Mouse (Mus musculus) lung, embryonic 16.5 days (tissue): ENCODE measurements around the gene Camkmt. TPM values are rescaled to one million over a fixed set of nuclear protein-coding genes. Genes with fewer than 3 reads are reported as not detected.

Experiments
- ATAC-seq: fragments of 200-750 bp; cut with Nextera tagmentation; 2 replicates; pipeline ENCODE4 v1.8.0; 2017; ENCODE audit warnings: low read depth, mild to moderate bottlenecking, moderate library complexity
- H3K27ac ChIP-seq: fragments of 300-500 bp; sonication (generic); 2 replicates; pipeline ENCODE4 v1.5.1; 2014; ENCODE audit warnings: mild to moderate bottlenecking, control low read depth, low read length
- H3K27me3 ChIP-seq: fragments of 300-500 bp; sonication (generic); 2 replicates; pipeline ENCODE4 v1.6.1; 2014; ENCODE audit warnings: low read depth, low read length, mixed read lengths; ENCODE audit not compliant: control insufficient read depth, insufficient read depth
- H3K36me3 ChIP-seq: fragments of 300-500 bp; sonication (generic); 2 replicates; pipeline ENCODE4 v1.6.1; 2014; ENCODE audit warnings: low read length; ENCODE audit not compliant: control insufficient read depth, insufficient read depth
- H3K4me1 ChIP-seq: fragments of 300-500 bp; sonication (generic); replicated peaks from 2 replicates; pipeline ENCODE4 v1.6.1; 2014; ENCODE audit warnings: low read length, mixed read lengths; ENCODE audit not compliant: control insufficient read depth, insufficient read depth
- H3K4me2 ChIP-seq: fragments of 300-500 bp; sonication (generic); 2 replicates; pipeline ENCODE4 v1.6.1; 2014; ENCODE audit warnings: low read depth, low read length, control low read depth
- H3K4me3 ChIP-seq: fragments of 300-500 bp; sonication (generic); 2 replicates; pipeline ENCODE4 v1.5.1; 2014; ENCODE audit warnings: mild to moderate bottlenecking, low read length, control low read depth
- H3K9ac ChIP-seq: fragments of 300-500 bp; sonication (generic); 2 replicates; pipeline ENCODE4 v1.6.1; 2014; ENCODE audit warnings: low read length, control low read depth
- H3K9me3 ChIP-seq: fragments of 300-500 bp; sonication (generic); 2 replicates; pipeline ENCODE4 v1.6.1; 2016; ENCODE audit warnings: low read length; ENCODE audit not compliant: control insufficient read depth
- WGBS: fragments of 180-500 bp; shearing (Covaris S2); extraction: QIAGEN DNeasy Blood & Tissue Kit; methylation state at CpG from one replicate; pipeline ENCODE4 v1.1.7; 2014; 5-methylcytosine and 5-hydroxymethylcytosine counted together
- polyA plus RNA-seq: library from polyadenylated mRNA; unstranded; fragments of >200 nt; fragmentation: Nextera tagmentation; extraction: Ambion mirVana; gene quantifications from 2 replicates; pipeline ENCODE4 v1.2.1, GENCODE M21; 2015

The Camkmt gene
- polyA plus RNA-seq, 1 experiment from 2014 or later = 10.9 TPM

DNA sequence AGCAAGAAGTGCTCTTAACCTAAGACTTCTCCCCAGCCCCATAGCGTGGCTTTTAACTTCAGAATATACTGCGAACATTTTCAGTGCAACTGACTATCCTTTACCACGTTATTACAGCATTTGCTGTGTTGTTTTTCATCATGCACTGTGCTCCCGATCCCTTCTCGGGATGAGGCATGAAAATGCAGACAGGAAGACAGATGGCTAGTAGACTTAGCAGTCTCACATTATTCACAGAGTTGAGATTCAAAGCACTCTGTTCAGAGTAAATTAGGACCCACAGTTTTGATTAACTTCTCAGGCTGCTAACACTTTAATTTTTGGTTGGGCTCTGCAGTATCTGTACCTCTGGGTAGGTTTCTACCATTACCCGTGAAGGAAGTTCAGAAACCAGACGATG, 189.4 kb downstream of the Camkmt start:
- H3K9ac ChIP-seq = no peak overlapping the region
- H3K27me3 ChIP-seq = no peaks in the 10 kb centered on the region
- ATAC-seq = no peak
- H3K4me3 ChIP-seq = no peak overlapping the region
- H3K36me3 ChIP-seq = no peaks in the 10 kb centered on the region
- no peak overlapping the region for H3K27ac ChIP-seq
- WGBS = 75% methylated on average over 7 of the region's 7 CpGs
- no peaks in the 10 kb centered on the region for H3K9me3 ChIP-seq
- no peak overlapping the region for H3K4me2 ChIP-seq
- no peaks in the 10 kb centered on the region for H3K4me1 ChIP-seq

DNA sequence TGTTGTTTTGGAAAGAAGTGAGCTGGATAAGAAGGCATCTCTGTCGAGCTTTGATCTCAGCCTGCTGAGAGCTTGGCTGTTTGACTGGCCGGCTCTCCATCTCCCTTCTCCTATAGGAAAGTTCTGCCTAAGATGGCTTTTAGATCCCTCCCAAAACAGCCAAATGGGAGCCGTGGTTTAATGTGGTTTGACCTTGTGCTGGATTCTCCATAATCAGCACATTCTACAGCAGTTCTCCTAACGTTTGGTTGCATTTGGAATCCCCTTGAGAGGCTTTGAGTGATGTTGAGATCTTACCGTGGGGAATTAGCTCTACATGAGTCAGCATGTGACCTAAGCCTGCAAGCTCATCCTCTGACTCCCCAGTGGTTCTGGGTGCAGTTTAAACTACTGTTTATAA, 192.1 kb downstream of the Camkmt start:
- H3K9me3 ChIP-seq = no peaks in the 10 kb centered on the region
- no peak overlapping the region for H3K27ac ChIP-seq
- no peak overlapping the region for H3K4me3 ChIP-seq
- no peak overlapping the region for H3K4me2 ChIP-seq
- no peaks in the 10 kb centered on the region for H3K36me3 ChIP-seq
- WGBS = 43% methylated on average over 5 of the region's 5 CpGs
- no peak overlapping the region for H3K9ac ChIP-seq
- H3K4me1 ChIP-seq = no peaks in the 10 kb centered on the region
- H3K27me3 ChIP-seq = no peaks in the 10 kb centered on the region
- no peak for ATAC-seq

DNA sequence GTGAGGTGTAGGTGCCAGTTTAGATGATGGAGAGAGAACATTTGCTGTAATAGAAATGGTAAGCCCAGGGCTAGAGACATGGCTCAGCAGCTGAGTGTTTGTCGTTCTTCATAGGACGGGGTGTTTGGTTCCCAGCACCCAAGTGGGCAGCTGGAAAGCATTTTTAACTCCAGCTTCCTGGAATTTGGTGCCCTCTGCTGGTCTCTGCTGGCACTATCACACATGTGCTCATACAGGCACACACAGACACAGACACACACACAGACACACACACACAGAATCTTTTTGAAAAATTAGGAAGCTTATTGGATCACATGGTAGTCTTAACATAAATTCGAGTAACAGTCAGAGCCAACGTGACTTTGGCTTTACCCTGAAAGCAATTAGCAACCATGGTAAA, 200.8 kb downstream of the Camkmt start:
- 88% methylated on average over 4 of the region's 4 CpGs for WGBS
- Histone ChIP-seq H3K9ac (no peak overlapping the region), H3K36me3 (no peaks in the 10 kb centered on the region), H3K9me3 (peaks cover 4% of the 10 kb centered on the region; the same call in 1 of the 2 replicates), H3K4me2 (no peak overlapping the region), H3K27ac (no peak overlapping the region), H3K4me1 (no peaks in the 10 kb centered on the region), H3K27me3 (no peaks in the 10 kb centered on the region), H3K4me3 (no peak overlapping the region)
- ATAC-seq = no peak

DNA sequence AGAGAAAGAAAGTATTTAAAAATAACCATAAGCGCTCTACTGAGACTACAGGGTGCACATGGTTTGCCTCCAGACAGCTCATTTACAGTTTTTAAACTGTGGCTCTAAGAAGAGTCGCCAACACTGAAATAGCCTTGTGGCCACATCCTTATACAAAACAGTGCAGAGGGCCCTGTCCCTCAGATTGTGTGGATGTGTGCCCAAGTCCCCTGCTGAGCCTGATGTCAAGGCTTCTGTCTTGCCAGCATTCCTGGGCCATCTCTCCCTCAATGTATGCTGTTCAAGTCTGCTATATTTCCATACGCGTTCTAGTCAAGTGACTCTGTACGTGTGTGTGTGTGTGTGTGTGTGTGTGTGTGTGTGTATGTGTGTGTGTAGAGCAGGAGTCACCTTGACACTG, 201.2 kb downstream of the Camkmt start:
- H3K9ac ChIP-seq = no peak overlapping the region
- no peak overlapping the region for H3K4me3 ChIP-seq
- no peaks in the 10 kb centered on the region for H3K36me3 ChIP-seq
- peaks cover 4% of the 10 kb centered on the region; the same call in 1 of the 2 replicates for H3K9me3 ChIP-seq
- 87% methylated on average over 5 of the region's 5 CpGs for WGBS
- H3K4me1 ChIP-seq = no peaks in the 10 kb centered on the region
- H3K4me2 ChIP-seq = no peak overlapping the region
- no peak overlapping the region for H3K27ac ChIP-seq
- no peaks in the 10 kb centered on the region for H3K27me3 ChIP-seq
- no peak for ATAC-seq

DNA sequence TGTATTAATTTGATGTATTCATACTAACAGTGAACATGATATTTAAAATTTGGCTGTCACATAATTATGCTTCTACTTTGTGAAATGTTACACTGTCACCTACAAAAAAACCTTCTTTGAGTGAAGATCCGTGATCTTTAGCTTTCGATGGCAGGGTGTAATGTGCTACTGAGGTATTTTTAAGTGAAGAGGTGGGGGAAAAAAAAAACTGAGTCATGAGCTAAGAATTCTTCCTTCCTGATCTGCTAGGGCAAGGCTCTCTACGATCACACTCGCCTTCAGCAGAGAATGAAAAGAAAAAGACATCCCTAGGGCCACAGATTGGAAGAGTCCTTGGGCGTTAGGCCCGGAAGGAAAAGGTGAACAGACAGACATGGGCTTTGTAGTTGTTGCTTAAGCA, 201.9 kb downstream of the Camkmt start:
- no peak for ATAC-seq
- peaks cover 4% of the 10 kb centered on the region; the same call in 1 of the 2 replicates for H3K9me3 ChIP-seq
- H3K9ac ChIP-seq = no peak overlapping the region
- 74% methylated on average over 6 of the region's 6 CpGs for WGBS
- no peaks in the 10 kb centered on the region for H3K4me1 ChIP-seq
- H3K4me2 ChIP-seq = no peak overlapping the region
- no peak overlapping the region for H3K4me3 ChIP-seq
- H3K27ac ChIP-seq = no peak overlapping the region
- H3K27me3 ChIP-seq = no peaks in the 10 kb centered on the region
- no peaks in the 10 kb centered on the region for H3K36me3 ChIP-seq

DNA sequence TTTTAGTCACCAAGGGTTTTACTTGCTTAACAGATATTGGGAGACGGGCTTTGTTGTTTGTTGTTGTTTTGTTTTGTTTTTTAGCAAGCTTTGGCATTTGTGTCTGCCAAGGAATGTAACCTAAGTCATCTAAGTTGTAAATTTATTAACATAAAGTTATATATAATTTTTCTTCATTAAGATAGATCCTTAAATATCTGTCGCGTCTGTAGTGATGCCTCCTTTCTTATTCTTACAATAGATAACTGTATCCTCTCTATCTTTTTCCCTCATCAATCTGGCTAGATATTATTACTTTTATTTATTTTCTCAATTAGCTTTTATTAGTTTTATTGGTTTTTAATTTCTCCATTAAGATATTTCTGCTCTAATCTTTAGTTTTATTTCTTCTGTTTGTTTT, 213.3 kb downstream of the Camkmt start:
- Histone ChIP-seq H3K27ac (no peak overlapping the region), H3K4me1 (no peaks in the 10 kb centered on the region), H3K4me2 (no peak overlapping the region), H3K4me3 (no peak overlapping the region), H3K9me3 (0 out of 2 replicates have a peak, but pooled peaks cover 2% of the 10 kb centered on the region), H3K9ac (no peak overlapping the region), H3K36me3 (no peaks in the 10 kb centered on the region), H3K27me3 (no peaks in the 10 kb centered on the region)
- no peak for ATAC-seq
- WGBS = 94% methylated on average over 3 of the region's 3 CpGs

DNA sequence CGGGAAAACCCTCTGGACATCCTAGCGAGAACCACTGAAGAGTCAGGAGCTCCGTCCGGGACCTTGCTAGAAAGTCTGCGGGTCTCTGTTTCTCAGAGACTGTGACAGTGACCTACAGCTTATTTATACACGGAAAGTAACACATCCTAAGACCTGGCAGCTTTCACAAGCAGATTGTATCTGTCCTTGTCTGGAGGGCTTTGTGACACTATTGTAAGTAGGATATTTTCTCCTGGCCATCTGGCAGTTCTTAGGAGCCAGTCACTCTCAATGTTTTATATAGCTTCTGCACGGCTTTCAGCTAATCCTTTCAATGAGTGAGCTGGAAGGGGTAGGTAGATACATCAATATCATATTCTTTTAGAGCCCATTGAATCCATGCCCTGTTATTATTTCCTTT, 218.2 kb downstream of the Camkmt start:
- H3K4me1 ChIP-seq = no peaks in the 10 kb centered on the region
- WGBS = 78% methylated on average over 7 of the region's 7 CpGs
- H3K4me3 ChIP-seq = no peak overlapping the region
- no peak overlapping the region for H3K27ac ChIP-seq
- no peak for ATAC-seq
- H3K36me3 ChIP-seq = no peaks in the 10 kb centered on the region
- H3K9ac ChIP-seq = no peak overlapping the region
- H3K9me3 ChIP-seq = 0 out of 2 replicates have a peak, but pooled peaks cover under 1% of the 10 kb centered on the region
- H3K27me3 ChIP-seq = no peaks in the 10 kb centered on the region
- no peak overlapping the region for H3K4me2 ChIP-seq

DNA sequence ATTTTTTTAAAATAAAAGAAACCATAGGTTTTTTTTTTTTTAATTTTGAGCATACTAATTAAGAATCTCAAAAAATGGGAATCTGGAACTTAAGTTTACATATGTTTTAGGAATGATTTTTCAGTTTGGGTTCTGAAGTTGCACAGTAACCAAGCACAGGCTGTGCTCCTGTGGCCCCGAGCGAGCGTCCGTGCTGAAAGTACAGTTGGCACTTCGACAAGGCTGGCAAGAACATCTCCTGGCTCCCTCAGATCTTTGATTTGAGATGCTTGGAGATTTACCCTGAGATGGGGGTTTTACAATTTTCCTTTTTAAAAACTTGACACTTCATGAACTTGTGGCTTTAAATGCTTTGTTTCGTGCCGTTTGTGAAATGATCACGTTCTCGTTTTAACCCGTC, 218.7 kb downstream of the Camkmt start:
- Histone ChIP-seq H3K9ac (no peak overlapping the region), H3K27me3 (no peaks in the 10 kb centered on the region), H3K4me3 (no peak overlapping the region), H3K4me2 (no peak overlapping the region), H3K4me1 (no peaks in the 10 kb centered on the region), H3K36me3 (no peaks in the 10 kb centered on the region), H3K9me3 (no peaks in the 10 kb centered on the region), H3K27ac (no peak overlapping the region)
- ATAC-seq = no peak
- 87% methylated on average over 10 of the region's 10 CpGs for WGBS

DNA sequence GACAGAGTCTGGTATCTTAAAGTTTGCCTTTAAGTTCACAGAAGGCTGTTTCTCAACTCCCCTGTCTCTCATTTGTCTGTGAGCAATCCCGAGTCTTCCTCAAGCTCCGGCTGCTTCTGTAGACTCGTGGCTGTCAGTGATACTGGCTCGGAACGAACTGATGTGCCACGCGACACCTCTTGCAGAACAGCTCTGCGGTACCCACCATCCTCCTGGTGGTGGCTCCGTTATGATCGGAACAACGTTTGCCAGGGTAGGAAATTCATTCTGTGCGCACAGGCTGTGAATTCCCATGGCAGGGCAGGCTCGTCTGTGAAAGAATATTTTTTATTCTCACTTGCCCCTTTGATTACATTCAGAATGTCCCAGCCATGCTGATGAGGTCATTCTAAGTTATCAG, 221.0 kb downstream of the Camkmt start:
- Histone ChIP-seq H3K4me2 (no peak overlapping the region), H3K4me3 (no peak overlapping the region), H3K27me3 (no peaks in the 10 kb centered on the region), H3K9me3 (no peaks in the 10 kb centered on the region), H3K27ac (no peak overlapping the region), H3K4me1 (no peaks in the 10 kb centered on the region), H3K9ac (no peak overlapping the region), H3K36me3 (no peaks in the 10 kb centered on the region)
- WGBS = 67% methylated on average over 13 of the region's 13 CpGs
- ATAC-seq = no peak

DNA sequence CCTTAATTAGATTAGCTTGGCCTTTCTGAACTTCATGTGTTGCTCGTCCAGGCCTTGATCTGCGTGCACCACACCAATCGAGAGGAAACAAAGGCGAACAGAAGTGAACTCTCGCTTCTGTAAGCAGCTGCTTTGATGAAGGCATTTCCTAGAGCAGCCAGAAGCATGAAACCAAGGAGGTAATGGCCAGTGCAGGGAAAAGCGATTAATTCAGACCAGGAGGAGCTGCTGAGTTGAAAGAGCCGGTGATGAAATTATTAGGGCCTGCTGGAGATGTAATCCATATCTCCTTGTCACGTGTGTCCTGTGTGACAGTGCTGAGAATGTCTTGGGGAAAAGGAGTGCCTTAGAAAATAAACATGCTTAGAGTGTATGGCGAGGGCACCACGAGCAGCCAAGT, 228.0 kb downstream of the Camkmt start:
- ATAC-seq = no peak
- Histone ChIP-seq H3K4me2 (no peak overlapping the region), H3K36me3 (no peaks in the 10 kb centered on the region), H3K4me1 (no peaks in the 10 kb centered on the region), H3K4me3 (no peak overlapping the region), H3K9ac (no peak overlapping the region), H3K27ac (no peak overlapping the region), H3K27me3 (no peaks in the 10 kb centered on the region), H3K9me3 (no peaks in the 10 kb centered on the region)
- 61% methylated on average over 10 of the region's 10 CpGs for WGBS
